Mouse (Mus musculus) cerebellum, adult 8-10 months (tissue): ENCODE data around the gene Myo5c.

Experiments
- DNase-seq: peaks from one replicate; pipeline ENCODE4 v3.0.0; 2022

Myo5c gene

GRCm38 (mm10) chr9:75338016-75338415 lies 106.2 kb downstream of the Myo5c start:
- no peak for DNase-seq

- DNase-seq: no peak
These were observed 110.6 kb downstream of the Myo5c start for GRCm38 (mm10) chr9:75342433-75342832.

GRCm38 (mm10) chr9:75347458-75347857 lies 115.6 kb downstream of the Myo5c start, which contains the start of gene Bcl2l10:
Bcl2l10 (plus strand) TSS chr9:75347758.
- DNase-seq: no peak

- DNase-seq: no peak
These were observed 116.2 kb downstream of the Myo5c start for GRCm38 (mm10) chr9:75348066-75348465.

- DNase-seq: no peak
These were observed 116.8 kb downstream of the Myo5c start for GRCm38 (mm10) chr9:75348641-75349040.

GRCm38 (mm10) chr9:75353094-75353493 lies 121.3 kb downstream of the Myo5c start:
- no peak for DNase-seq
